Mouse (Mus musculus) heart, embryonic 16.5 days (tissue): ENCODE data around the gene Nup188. TPM values are rescaled to one million over a fixed set of nuclear protein-coding genes. Genes with fewer than 3 reads are reported as not detected.

Experiments
- ATAC-seq: fragments of 200-750 bp; cut with Nextera tagmentation; replicated peaks from 2 replicates; pipeline ENCODE4 v1.8.0; 2017; ENCODE audit warnings: moderate number of reproducible peaks; ENCODE audit not compliant: insufficient read depth, low FRiP score; ENCODE audit errors: extremely low read depth
- H3K27ac ChIP-seq: fragments of 300-500 bp; sonication (generic); 2 replicates; pipeline ENCODE4 v1.5.1; 2014; ENCODE audit warnings: mild to moderate bottlenecking, low read length, control low read depth, moderate library complexity
- H3K27me3 ChIP-seq: fragments of 300-500 bp; sonication (generic); 2 replicates; pipeline ENCODE4 v1.6.1; 2014; ENCODE audit warnings: low read length, mixed read lengths; ENCODE audit not compliant: control insufficient read depth, insufficient read depth
- H3K36me3 ChIP-seq: fragments of 300-500 bp; sonication (generic); 2 replicates; pipeline ENCODE4 v1.6.1; 2014; ENCODE audit not compliant: control insufficient read depth, insufficient read depth
- H3K4me1 ChIP-seq: fragments of 300-500 bp; sonication (generic); 2 replicates; pipeline ENCODE4 v1.6.1; 2014; ENCODE audit warnings: low read length, mixed read lengths; ENCODE audit not compliant: control insufficient read depth, insufficient read depth
- H3K4me2 ChIP-seq: fragments of 300-500 bp; sonication (generic); 2 replicates; pipeline ENCODE4 v1.6.1; 2014; ENCODE audit warnings: low read depth, mild to moderate bottlenecking, control low read depth, low read length
- H3K4me3 ChIP-seq: fragments of 300-500 bp; sonication (generic); 2 replicates; pipeline ENCODE4 v1.5.1; 2014; ENCODE audit warnings: mild to moderate bottlenecking, control low read depth, low read length
- H3K9ac ChIP-seq: fragments of 300-500 bp; sonication (generic); 2 replicates; pipeline ENCODE4 v1.6.1; 2014; ENCODE audit warnings: low read length, control low read depth
- H3K9me3 ChIP-seq: fragments of 300-500 bp; sonication (generic); replicated peaks from 2 replicates; pipeline ENCODE4 v1.6.1; 2016; ENCODE audit warnings: low read length; ENCODE audit not compliant: control insufficient read depth
- WGBS: fragments of 180-500 bp; shearing (Covaris S2); extraction: QIAGEN DNeasy Blood & Tissue Kit; methylation state at CpG from one replicate; pipeline ENCODE4 v1.1.7; 2014; 5-methylcytosine and 5-hydroxymethylcytosine counted together
- polyA plus RNA-seq: library from polyadenylated mRNA; unstranded; fragments of >200 nt; fragmentation: Nextera tagmentation; extraction: Ambion mirVana; gene quantifications from 2 replicates; pipeline ENCODE4 v1.2.1, GENCODE M21; 2015

The Nup188 gene
- polyA plus RNA-seq, 1 experiment from 2014 or later, result 23.6 TPM

DNA sequence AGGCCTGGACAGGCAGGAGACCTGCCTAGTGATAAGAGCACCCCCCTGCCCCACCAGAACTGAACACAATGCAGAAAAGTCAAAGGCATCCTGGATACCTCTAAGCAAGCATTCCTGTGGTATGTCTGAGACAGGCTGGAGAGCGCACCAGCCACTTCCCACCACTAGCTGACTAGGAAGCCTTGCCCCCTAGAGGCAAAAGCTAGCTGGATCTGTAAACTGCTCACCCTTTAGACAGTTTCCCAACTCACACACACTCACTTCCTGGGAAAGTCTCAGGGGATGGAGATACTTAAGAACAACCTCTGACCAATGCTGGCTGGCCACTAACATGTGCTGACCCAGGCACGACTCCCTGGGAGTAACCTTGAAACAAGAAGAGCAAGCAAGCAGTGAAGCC lies 65.0 kb downstream of the Nup188 start:
- no peak overlapping the region for H3K27ac ChIP-seq
- ATAC-seq, result no peak
- no peak overlapping the region for H3K4me3 ChIP-seq
- no peaks in the 10 kb centered on the region for H3K27me3 ChIP-seq
- H3K9me3 ChIP-seq, result no peaks in the 10 kb centered on the region
- no peak overlapping the region for H3K4me2 ChIP-seq
- no peak overlapping the region for H3K9ac ChIP-seq
- WGBS, result 61% methylated on average over 2 of the region's 2 CpGs
- H3K4me1 ChIP-seq, result peaks cover 5% of the 10 kb centered on the region
- peaks cover 60% of the 10 kb centered on the region for H3K36me3 ChIP-seq

DNA sequence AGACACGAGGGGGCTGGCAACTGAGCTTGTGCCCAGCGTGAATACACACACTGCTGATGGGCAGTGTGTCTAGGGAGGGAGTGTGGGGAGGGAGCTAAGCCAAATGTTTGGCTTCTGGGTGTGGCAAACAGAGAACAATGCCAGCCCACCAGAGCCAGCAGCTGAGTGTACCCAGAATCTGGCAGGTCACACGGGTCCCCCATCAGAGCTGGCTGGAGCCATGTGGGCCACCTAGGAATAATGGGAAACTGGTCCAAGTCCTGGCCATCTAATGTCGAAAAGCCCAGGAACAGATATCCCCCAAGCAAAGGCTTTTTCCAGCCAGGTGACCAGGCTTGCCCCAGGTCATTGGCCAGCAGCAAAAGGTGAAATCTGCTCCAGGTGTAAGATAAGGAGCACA lies 69.7 kb downstream of the Nup188 start:
- WGBS, result 58% methylated on average over 4 of the region's 4 CpGs
- H3K4me3 ChIP-seq, result no peak overlapping the region
- no peak overlapping the region for H3K9ac ChIP-seq
- H3K9me3 ChIP-seq, result no peaks in the 10 kb centered on the region
- H3K36me3 ChIP-seq, result peaks cover 17% of the 10 kb centered on the region
- peaks cover 28% of the 10 kb centered on the region for H3K4me1 ChIP-seq
- no peaks in the 10 kb centered on the region for H3K27me3 ChIP-seq
- ATAC-seq, result no peak
- H3K4me2 ChIP-seq, result no peak overlapping the region
- no peak overlapping the region for H3K27ac ChIP-seq

DNA sequence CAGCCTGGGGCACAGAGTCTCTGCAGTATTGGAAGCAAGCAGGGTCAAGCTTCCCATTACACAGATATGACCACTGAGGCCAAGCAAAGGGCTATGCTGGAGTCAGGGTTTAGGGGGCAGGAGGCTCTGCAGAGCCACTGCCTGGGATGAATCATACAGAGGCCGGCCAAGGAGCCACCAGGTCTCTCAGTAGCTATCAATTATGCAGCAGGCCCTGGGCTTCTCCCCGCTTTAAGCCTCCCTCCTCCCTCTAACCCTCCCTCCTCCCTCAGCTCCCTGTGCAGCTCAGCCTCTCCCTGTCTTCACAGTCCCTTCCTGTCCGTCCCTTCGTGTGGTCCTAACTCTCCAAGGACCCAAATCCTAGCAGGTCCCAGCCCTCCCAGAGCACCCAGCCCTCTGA lies 70.1 kb downstream of the Nup188 start:
- Histone ChIP-seq H3K4me3 (no peak overlapping the region), H3K27ac (no peak overlapping the region; the same call in 1 of the 2 replicates), H3K9me3 (no peaks in the 10 kb centered on the region), H3K4me1 (peaks cover 28% of the 10 kb centered on the region), H3K4me2 (no peak overlapping the region), H3K36me3 (peaks cover 16% of the 10 kb centered on the region), H3K9ac (peak overlapping the region; percentile 45; the same call in 1 of the 2 replicates), H3K27me3 (no peaks in the 10 kb centered on the region)
- no peak for ATAC-seq
- WGBS, result 55% methylated on average over 4 of the region's 4 CpGs

DNA sequence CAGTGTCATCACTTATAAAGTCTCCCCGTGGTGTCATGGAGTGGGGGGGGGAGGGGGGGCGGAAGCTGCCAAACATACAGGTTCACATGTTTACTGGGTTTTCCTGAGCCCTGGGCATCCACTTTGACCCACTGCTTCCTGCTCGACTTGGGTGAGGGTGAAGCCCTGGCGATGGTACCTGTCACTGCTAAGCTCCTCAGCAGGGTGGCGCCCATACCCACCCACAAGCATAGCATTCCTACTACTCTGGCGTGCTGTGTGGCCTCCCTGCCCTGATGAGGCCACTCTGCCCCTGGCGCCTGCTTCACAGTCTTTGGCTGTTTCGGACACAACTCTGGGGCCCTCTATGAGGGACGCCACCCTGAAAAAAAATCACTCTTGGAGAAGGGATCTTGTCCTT lies 70.7 kb downstream of the Nup188 start:
- no peaks in the 10 kb centered on the region for H3K9me3 ChIP-seq
- H3K4me1 ChIP-seq, result peaks cover 28% of the 10 kb centered on the region
- peak overlapping the region; percentile 97 for H3K4me2 ChIP-seq
- no peak for ATAC-seq
- no peaks in the 10 kb centered on the region for H3K27me3 ChIP-seq
- H3K36me3 ChIP-seq, result peaks cover 16% of the 10 kb centered on the region
- 52% methylated on average over 9 of the region's 9 CpGs for whole genome bisulfite sequencing
- no peak overlapping the region for H3K4me3 ChIP-seq
- H3K9ac ChIP-seq, result peak overlapping the region; percentile 91
- peak overlapping the region; percentile 90 for H3K27ac ChIP-seq

DNA sequence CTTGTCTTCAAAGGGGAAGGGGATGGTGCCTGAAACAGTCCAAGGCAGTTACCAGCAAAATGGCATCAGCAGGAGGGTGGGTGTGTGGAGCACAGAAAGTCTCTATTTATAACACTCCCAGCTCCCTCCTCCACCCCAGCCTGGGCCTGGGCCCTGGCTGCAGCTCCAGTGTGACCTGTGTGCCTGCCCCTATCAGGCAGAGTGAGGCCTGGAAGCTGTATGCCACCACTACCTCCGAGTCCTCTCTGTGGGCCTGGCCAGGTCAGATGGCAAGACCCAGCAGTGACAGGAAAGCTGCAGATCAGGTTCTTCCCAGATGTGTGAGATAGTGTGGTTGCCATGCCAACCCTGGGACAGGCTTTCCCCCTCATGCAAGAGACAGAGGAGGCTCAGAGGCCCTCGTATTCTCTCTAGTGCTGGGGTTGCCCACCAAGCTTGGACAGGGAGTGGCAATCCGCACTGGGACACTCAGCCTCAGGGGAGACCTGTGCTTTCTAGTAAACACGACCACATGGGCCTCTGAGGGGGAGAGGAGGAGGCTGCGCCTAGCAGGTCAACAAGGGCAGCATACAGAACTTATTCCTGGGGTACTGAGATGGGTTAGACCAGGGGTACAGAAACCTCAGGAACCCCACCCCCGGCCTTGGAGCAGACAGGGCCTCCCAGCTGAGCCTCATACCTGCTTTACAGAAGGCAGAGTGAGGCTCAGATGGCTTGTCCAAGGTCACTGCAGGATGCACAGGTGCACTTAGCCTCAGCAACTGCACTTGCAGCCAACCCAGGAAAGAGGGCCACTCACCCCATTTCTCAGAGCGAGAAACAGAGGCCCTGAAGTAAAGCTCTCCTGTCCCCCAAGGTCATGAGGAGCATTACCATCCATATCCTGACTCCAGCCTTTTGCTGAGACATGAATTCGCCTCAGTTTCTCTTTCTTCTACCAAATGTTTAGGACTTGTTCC lies 71.6 kb downstream of the Nup188 start:
- 41% methylated on average over 8 of the region's 8 CpGs for WGBS
- H3K27me3 ChIP-seq, result no peaks in the 10 kb centered on the region

DNA sequence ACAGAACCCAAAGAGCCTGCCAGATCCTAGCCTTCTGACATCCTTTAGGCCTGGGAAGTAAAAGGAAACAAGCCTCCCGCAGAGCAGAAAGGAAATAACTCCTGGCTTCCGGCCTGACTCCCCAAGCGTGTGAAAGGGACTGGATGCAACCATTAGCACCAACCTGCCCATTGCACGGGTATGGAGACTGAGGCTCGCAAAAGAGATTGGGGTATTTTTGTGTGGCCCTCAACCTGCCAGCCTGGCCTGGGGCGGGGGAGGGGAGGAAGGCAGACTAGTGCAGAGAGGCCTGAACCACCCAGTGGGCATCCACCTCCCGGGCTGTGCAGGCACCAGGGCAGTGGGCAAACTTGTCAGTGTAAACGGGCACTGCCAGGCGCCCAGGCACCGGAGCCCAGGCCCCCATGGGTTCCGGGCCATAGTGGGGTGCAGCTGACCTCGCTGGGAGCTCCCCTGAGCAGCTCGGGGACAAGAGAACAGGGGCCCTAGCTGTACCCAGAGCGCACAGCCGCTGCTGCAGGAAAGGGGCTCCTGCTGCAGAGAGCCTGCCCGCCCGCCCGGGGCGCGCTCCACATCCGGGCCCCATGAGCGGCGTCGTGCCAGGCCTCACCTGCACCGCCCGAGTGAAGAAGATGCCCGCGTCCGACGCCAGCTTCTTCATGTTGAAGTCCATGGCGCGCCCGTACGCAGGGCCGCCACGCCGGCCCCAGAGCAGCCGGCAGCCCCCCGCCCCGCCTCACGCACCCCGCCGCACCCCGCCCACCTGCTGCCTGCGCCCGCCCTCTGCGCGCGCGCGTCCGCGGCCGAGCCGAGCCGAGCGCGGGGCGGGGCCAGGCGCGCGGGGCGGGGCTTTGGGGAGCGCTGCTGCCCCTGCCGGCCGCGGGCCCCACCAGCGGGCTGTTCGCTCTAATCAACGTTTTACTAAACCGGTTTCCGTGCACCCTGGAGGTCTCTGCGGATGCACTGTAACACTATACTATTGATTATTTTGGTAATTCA lies 72.6 kb downstream of the Nup188 start, which contains the start of gene Sh3glb2:
TSS of gene Sh3glb2 (minus strand) at position 805 of the 999 bp plus-strand sequence.
- peak; percentile 60 for ATAC-seq
- 2% methylated on average over 58 of the region's 73 CpGs for WGBS
- peak within 1 kb of the TSS; percentile 91 for H3K9ac ChIP-seq
- H3K36me3 ChIP-seq, result peaks cover 2% of the 10 kb centered on the region
- H3K27me3 ChIP-seq, result no peaks in the 10 kb centered on the region
- H3K4me1 ChIP-seq, result peaks cover 28% of the 10 kb centered on the region
- H3K4me3 ChIP-seq, result peak within 1 kb of the TSS; percentile 86
- peak within 1 kb of the TSS; percentile 90 for H3K27ac ChIP-seq
- H3K9me3 ChIP-seq, result no peaks in the 10 kb centered on the region; the same call in 1 of the 2 replicates
- peak within 1 kb of the TSS; percentile 97 for H3K4me2 ChIP-seq

More for the DNA sequence above, 71.6 kb downstream of the Nup188 start:
- peaks cover 11% of the 10 kb centered on the region for H3K36me3 ChIP-seq
- H3K9me3 ChIP-seq, result no peaks in the 10 kb centered on the region; the same call in 1 of the 2 replicates
- peak overlapping the region; percentile 90 for H3K27ac ChIP-seq
- peak overlapping the region; percentile 86 for H3K4me3 ChIP-seq
- ATAC-seq, result peak; percentile 39; the same call in 1 of the 2 replicates
- H3K9ac ChIP-seq, result peak overlapping the region; percentile 91
- peak overlapping the region; percentile 97 for H3K4me2 ChIP-seq
- peaks cover 28% of the 10 kb centered on the region for H3K4me1 ChIP-seq

DNA sequence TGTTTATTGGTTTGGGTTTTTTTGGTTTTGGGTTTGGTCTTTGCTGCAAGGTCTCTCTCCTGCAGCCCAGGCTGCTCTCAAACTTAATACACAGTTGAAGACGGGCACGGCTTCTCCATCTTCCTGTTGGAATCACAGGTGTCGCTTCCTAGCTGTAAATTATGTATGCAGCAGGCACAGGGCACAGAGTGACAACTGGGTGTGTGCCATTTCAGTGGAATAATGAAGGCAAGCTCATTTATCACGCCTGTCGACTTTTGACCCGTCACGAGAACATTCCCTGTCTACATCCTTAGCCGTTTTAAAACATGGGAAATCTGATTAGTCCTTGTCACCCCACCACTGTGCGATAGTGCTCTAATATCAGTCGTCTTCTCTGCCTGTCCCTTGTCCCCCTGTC lies 74.4 kb downstream of the Nup188 start:
- no peaks in the 10 kb centered on the region for H3K36me3 ChIP-seq
- no peak overlapping the region for H3K27ac ChIP-seq
- H3K4me2 ChIP-seq, result no peak overlapping the region
- no peak overlapping the region for H3K4me3 ChIP-seq
- no peaks in the 10 kb centered on the region; the same call in 1 of the 2 replicates for H3K9me3 ChIP-seq
- H3K9ac ChIP-seq, result no peak overlapping the region
- no peaks in the 10 kb centered on the region for H3K27me3 ChIP-seq
- 74% methylated on average over 10 of the region's 10 CpGs for WGBS
- ATAC-seq, result no peak
- H3K4me1 ChIP-seq, result peaks cover 36% of the 10 kb centered on the region

DNA sequence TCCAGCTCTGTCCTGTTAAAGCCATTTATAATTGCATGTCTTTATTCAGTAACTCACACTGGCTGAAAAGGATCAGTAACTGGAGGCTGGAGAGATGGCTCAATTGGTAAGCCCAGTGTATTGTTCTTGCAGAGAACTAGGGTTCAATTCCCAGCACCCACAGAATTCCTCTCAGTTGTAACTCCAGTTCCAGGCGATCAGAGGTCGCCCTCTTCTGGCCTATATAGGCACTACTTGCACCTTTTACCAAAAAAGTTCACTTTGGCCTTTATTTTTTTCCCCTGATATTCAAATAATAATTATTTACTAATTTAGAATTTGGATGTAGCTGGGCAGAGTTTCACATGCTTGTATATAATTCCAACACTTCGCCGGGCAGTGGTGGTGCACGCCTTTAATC lies 76.7 kb downstream of the Nup188 start:
- no peak overlapping the region for H3K9ac ChIP-seq
- H3K27ac ChIP-seq, result no peak overlapping the region
- no peaks in the 10 kb centered on the region; the same call in 1 of the 2 replicates for H3K9me3 ChIP-seq
- H3K4me3 ChIP-seq, result no peak overlapping the region
- H3K36me3 ChIP-seq, result peaks cover 4% of the 10 kb centered on the region
- H3K4me2 ChIP-seq, result no peak overlapping the region
- no peak for ATAC-seq
- peaks cover 27% of the 10 kb centered on the region for H3K4me1 ChIP-seq
- WGBS, result 72% methylated on average over 5 of the region's 5 CpGs
- H3K27me3 ChIP-seq, result no peaks in the 10 kb centered on the region
